Mouse (Mus musculus) intestine, embryonic 14.5 days (tissue): Measurements from ENCODE around the gene Gm39566. TPM values are rescaled to one million over a fixed set of nuclear protein-coding genes. Genes with fewer than 3 reads are reported as not detected.

ENCODE experiments used
- ATAC-seq: fragments of 200-750 bp; cut with Nextera tagmentation; replicated peaks from 2 replicates; pipeline ENCODE4 v1.8.0; 2017; ENCODE audit warnings: low read depth, moderate number of reproducible peaks, moderate TSS enrichment, moderate library complexity; ENCODE audit not compliant: low FRiP score, low TSS enrichment
- DNase-seq: peaks from one replicate; pipeline ENCODE4 v3.0.0-alpha.2; 2018; ENCODE audit warnings: low spot score
- H3K27ac ChIP-seq: fragments of 300-500 bp; sonication (generic); 2 replicates; pipeline ENCODE4 v1.5.1; 2014; ENCODE audit warnings: low read depth, mild to moderate bottlenecking, control low read depth
- H3K27me3 ChIP-seq: fragments of 300-500 bp; sonication (generic); replicated peaks from 2 replicates; pipeline ENCODE4 v1.6.1; 2014; ENCODE audit warnings: low read length, control low read depth; ENCODE audit not compliant: control insufficient read depth, insufficient read depth
- H3K36me3 ChIP-seq: fragments of 300-500 bp; sonication (generic); 2 replicates; pipeline ENCODE4 v1.6.1; 2014; ENCODE audit warnings: low read length, control low read depth; ENCODE audit not compliant: control insufficient read depth, insufficient read depth
- H3K4me1 ChIP-seq: fragments of 300-500 bp; sonication (generic); replicated peaks from 2 replicates; pipeline ENCODE4 v1.6.1; 2014; ENCODE audit warnings: low read length, control low read depth, mixed read lengths; ENCODE audit not compliant: control insufficient read depth, insufficient read depth
- H3K4me2 ChIP-seq: fragments of 300-500 bp; sonication (generic); 2 replicates; pipeline ENCODE4 v1.6.1; 2014; ENCODE audit warnings: low read length
- H3K4me3 ChIP-seq: fragments of 300-500 bp; sonication (generic); 2 replicates; pipeline ENCODE4 v1.5.1; 2014; ENCODE audit warnings: low read depth, low read length, control low read depth, mixed read lengths
- H3K9ac ChIP-seq: fragments of 300-500 bp; sonication (generic); 2 replicates; pipeline ENCODE4 v1.6.1; 2014; ENCODE audit warnings: mild to moderate bottlenecking, low read length
- H3K9me3 ChIP-seq: fragments of 300-500 bp; sonication (generic); 2 replicates; pipeline ENCODE4 v1.6.1; 2016; ENCODE audit warnings: low read length, control low read depth; ENCODE audit not compliant: control insufficient read depth
- WGBS: fragments of 180-500 bp; shearing (Covaris S2); extraction: QIAGEN DNeasy Blood & Tissue Kit; methylation state at CpG from one replicate; pipeline ENCODE4 v1.1.7; 2014; 5-methylcytosine and 5-hydroxymethylcytosine counted together
- polyA plus RNA-seq: library from polyadenylated mRNA; unstranded; fragments of >200 nt; fragmentation: Nextera tagmentation; extraction: Ambion mirVana; gene quantifications from 2 replicates; pipeline ENCODE4 v1.2.1, GENCODE M21; 2014

Gene Gm39566
- polyA plus RNA-seq, 1 experiment from 2014 or later: not detected

DNA sequence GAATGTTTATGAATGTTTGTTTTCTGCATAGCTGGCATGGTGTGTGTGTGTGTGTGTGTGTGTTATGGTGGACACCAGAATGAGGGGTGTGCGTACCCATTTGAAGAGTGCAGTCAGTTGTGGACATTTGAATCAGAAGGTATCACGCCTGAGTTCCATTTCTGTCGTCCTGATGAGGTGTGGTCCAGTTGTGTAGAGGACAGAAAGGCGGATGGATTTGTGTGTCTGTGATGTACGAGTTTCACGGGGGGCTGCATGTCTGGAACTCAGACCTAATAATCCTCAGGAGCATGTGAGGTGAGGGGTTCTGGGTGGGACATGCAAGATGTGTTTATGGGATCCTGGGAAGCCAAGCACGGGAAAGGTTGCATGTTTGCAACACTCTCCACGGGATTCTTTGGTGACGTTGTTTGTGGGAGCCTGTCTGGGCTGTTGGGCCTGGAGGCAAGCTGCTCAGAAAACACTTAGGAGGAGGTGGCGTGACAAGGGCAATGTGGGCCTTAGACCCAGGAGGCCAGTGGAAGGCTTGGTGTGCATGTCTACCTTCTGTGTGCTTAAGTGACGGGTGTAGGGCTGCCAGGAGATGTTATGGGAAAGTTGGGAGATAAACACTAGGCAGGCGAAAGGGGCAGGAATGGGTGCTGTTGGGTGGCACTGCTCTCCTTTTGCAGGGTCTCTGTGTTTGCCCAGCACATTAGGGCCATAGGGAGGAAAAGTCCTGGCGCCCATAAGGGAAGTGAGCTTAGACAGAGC is 48.0 kb downstream of the Gm39566 start:
- H3K4me3 ChIP-seq: peak overlapping the region; percentile 77
- peaks cover 14% of the 10 kb centered on the region for H3K4me1 ChIP-seq
- H3K36me3 ChIP-seq: no peaks in the 10 kb centered on the region
- H3K9ac ChIP-seq: 0 out of 2 replicates have a peak overlapping the region, but pooled peaks have one; percentile 94
- WGBS: 61% methylated on average over 13 of the region's 13 CpGs
- no peaks in the 10 kb centered on the region for H3K9me3 ChIP-seq
- DNase-seq: peak; percentile 50
- 0 out of 2 replicates have a peak overlapping the region, but pooled peaks have one; percentile 3 for H3K27ac ChIP-seq
- H3K27me3 ChIP-seq: no peaks in the 10 kb centered on the region
- ATAC-seq: no peak
- H3K4me2 ChIP-seq: peak overlapping the region; percentile 67

DNA sequence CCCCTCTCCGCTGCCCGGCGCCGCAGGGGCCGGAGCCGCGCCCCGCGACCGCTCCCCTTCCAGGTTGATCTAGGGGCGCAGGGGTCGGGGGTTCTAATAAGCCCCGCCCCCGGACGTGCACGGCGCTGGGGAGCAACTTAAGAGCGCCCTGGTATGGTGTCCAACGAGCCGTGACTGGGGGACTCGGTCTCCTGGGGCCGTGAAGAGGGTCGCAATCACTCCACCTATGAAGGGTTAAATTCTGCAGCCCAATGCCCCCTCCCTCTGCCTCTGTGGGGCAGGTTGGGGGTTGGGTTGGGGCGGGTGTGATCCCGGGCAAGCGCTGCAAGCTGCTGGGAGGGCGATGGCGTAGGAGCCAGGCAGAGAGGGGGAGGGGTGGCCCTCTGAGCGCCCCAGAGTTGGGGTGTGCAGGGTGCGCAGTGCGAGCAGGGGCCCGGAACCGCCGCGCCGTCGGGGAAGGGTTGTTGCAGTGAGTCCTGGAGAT is 48.9 kb downstream of the Gm39566 start:
- Histone ChIP-seq H3K9ac (peak overlapping the region; percentile 94), H3K27me3 (no peaks in the 10 kb centered on the region), H3K4me2 (peak overlapping the region; percentile 67), H3K36me3 (no peaks in the 10 kb centered on the region), H3K9me3 (no peaks in the 10 kb centered on the region), H3K4me3 (peak overlapping the region; percentile 77), H3K4me1 (peaks cover 14% of the 10 kb centered on the region), H3K27ac (peak overlapping the region; percentile 84)
- WGBS: under 1% methylated on average over 27 of the region's 37 CpGs
- ATAC-seq (peak; percentile 79), DNase-seq (peak; percentile 86)

GRCm38 (mm10) chr11:69765221-69766125 is 49.6 kb downstream of the Gm39566 start, which contains the start of gene Zbtb4:
Gene Zbtb4 (plus strand): TSS chr11:69765912.
- no peaks in the 10 kb centered on the region for H3K27me3 ChIP-seq
- ATAC-seq: peak; percentile 57
- peak; percentile 76 for DNase-seq
- peaks cover 17% of the 10 kb centered on the region for H3K4me1 ChIP-seq
- H3K9ac ChIP-seq: peak within 1 kb of the TSS; percentile 94
- H3K4me3 ChIP-seq: peak within 1 kb of the TSS; percentile 77
- H3K36me3 ChIP-seq: no peaks in the 10 kb centered on the region
- H3K9me3 ChIP-seq: no peaks in the 10 kb centered on the region
- H3K4me2 ChIP-seq: peak within 1 kb of the TSS; percentile 67
- peak within 1 kb of the TSS; percentile 84 for H3K27ac ChIP-seq
- 20% methylated on average over 36 of the region's 55 CpGs for WGBS

GRCm38 (mm10) chr11:69763551-69763950 is 51.5 kb downstream of the Gm39566 start:
- no peak for DNase-seq
- ATAC-seq: no peak
- Histone ChIP-seq H3K4me1 (peaks cover 27% of the 10 kb centered on the region), H3K27ac (no peak overlapping the region), H3K9me3 (no peaks in the 10 kb centered on the region), H3K4me2 (no peak overlapping the region), H3K9ac (no peak overlapping the region), H3K36me3 (no peaks in the 10 kb centered on the region), H3K27me3 (no peaks in the 10 kb centered on the region), H3K4me3 (no peak overlapping the region)
- 68% methylated on average over 7 of the region's 7 CpGs for WGBS

DNA sequence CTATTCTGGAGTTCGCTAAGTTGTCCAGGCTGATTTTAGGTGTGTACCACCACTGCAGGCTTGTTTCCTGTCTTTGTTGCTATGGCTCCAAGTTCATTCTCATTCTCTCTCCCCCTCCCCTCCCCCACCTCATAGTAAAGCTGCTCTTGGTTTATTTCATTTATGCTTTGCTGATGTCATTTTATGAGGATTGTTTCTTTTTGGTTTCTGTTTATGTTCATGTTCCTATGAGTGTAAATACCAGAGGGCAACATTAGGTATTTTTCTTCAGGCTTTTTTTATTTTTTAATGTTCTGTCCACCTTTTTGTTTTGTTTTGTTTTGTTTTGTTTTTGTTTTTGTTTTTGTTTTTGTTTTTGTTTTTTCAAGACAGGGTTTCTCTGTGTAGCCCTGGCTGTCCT is 53.2 kb downstream of the Gm39566 start, which contains the start of gene Slc35g3:
TSS of gene Slc35g3 (minus strand) at position 101 of the 400 bp plus-strand sequence.
- H3K36me3 ChIP-seq: no peaks in the 10 kb centered on the region
- H3K9me3 ChIP-seq: no peaks in the 10 kb centered on the region
- no peak within 1 kb of the TSS for H3K27ac ChIP-seq
- WGBS: 75% methylated on average over 1 of the region's 1 CpGs
- H3K27me3 ChIP-seq: no peaks in the 10 kb centered on the region
- DNase-seq (no peak), ATAC-seq (no peak)
- no peak within 1 kb of the TSS for H3K9ac ChIP-seq
- H3K4me3 ChIP-seq: no peak within 1 kb of the TSS
- peaks cover 24% of the 10 kb centered on the region for H3K4me1 ChIP-seq
- H3K4me2 ChIP-seq: no peak within 1 kb of the TSS

Other genes starting within 250 kb of the Gm39566 start
- gene Wrap53, start 235.0 kb downstream of the Gm39566 start, polyA plus RNA-seq: 26.8 and 31.8 TPM in 2 replicates
- gene Trp53, start 234.9 kb downstream of the Gm39566 start, polyA plus RNA-seq: 176 and 192 TPM in 2 replicates
- gene Atp1b2, start 209.4 kb downstream of the Gm39566 start, polyA plus RNA-seq: 7.3 and 8.2 TPM in 2 replicates
- gene Shbg, start 197.4 kb downstream of the Gm39566 start, polyA plus RNA-seq: not detected in 2 replicates
- 16.8 and 18.1 TPM in 2 replicates for gene Sat2, start 193.3 kb downstream of the Gm39566 start, polyA plus RNA-seq
- gene Fxr2, start 182.3 kb downstream of the Gm39566 start, polyA plus RNA-seq: 22.6 and 23.0 TPM in 2 replicates
- gene Sox15, start 160.0 kb downstream of the Gm39566 start, polyA plus RNA-seq: 0.35 TPM in 1 of 2 replicates, not detected in the other
- gene Mpdu1, start 152.7 kb downstream of the Gm39566 start, polyA plus RNA-seq: 32.1 and 39.3 TPM in 2 replicates
- 12.4 and 16.3 TPM in 2 replicates for gene Cd68, start 149.1 kb downstream of the Gm39566 start, polyA plus RNA-seq
- gene Eif4a1, start 142.9 kb downstream of the Gm39566 start, polyA plus RNA-seq: 645 and 692 TPM in 2 replicates
- 79.1 and 90.8 TPM in 2 replicates for gene Senp3, start 133.2 kb downstream of the Gm39566 start, polyA plus RNA-seq
- 0.48 TPM in 1 of 2 replicates, not detected in the other for gene Tnfsf13, start 129.5 kb downstream of the Gm39566 start, polyA plus RNA-seq
- 8.0 and 9.4 TPM in 2 replicates for gene Tnfsf12, start 119.4 kb downstream of the Gm39566 start, polyA plus RNA-seq
- gene Tnfsfm13, start 119.2 kb downstream of the Gm39566 start, polyA plus RNA-seq: 2.3 and 3.7 TPM in 2 replicates
- gene Polr2a, start 56.7 kb downstream of the Gm39566 start, polyA plus RNA-seq: 35.2 and 38.7 TPM in 2 replicates
- not detected in 2 replicates for gene Slc35g3, start 53.3 kb downstream of the Gm39566 start, polyA plus RNA-seq
- gene Zbtb4, start 49.4 kb downstream of the Gm39566 start, polyA plus RNA-seq: 2.8 and 3.3 TPM in 2 replicates
- 3.5 and 4.4 TPM in 2 replicates for gene Chrnb1, start 19.4 kb downstream of the Gm39566 start, polyA plus RNA-seq
- 1.1 and 1.4 TPM in 2 replicates for gene Fgf11, start 13.4 kb downstream of the Gm39566 start, polyA plus RNA-seq
- 16.1 and 22.9 TPM in 2 replicates for gene Tmem102, start 9.7 kb downstream of the Gm39566 start, polyA plus RNA-seq
- not detected in 2 replicates for gene Spem2, start 3.2 kb upstream of the Gm39566 start, polyA plus RNA-seq
- gene Spem1, start 6.9 kb upstream of the Gm39566 start, polyA plus RNA-seq: 0.17 TPM in 1 of 2 replicates, not detected in the other
- gene Nlgn2, start 22.5 kb upstream of the Gm39566 start, polyA plus RNA-seq: 8.5 TPM in 2 replicates
- gene Tmem256, start 23.2 kb upstream of the Gm39566 start, polyA plus RNA-seq: 436 and 455 TPM in 2 replicates
- 92.1 and 94.4 TPM in 2 replicates for gene Plscr3, start 31.1 kb upstream of the Gm39566 start, polyA plus RNA-seq
- 10.3 and 12.2 TPM in 2 replicates for gene Tnk1, start 43.4 kb upstream of the Gm39566 start, polyA plus RNA-seq
- gene Tmem95, start 62.7 kb upstream of the Gm39566 start, polyA plus RNA-seq: 0.38 TPM in 1 of 2 replicates, not detected in the other
- gene Kctd11, start 66.1 kb upstream of the Gm39566 start, polyA plus RNA-seq: 3.5 and 4.4 TPM in 2 replicates
- gene Acap1, start 80.2 kb upstream of the Gm39566 start, polyA plus RNA-seq: 8.1 and 9.3 TPM in 2 replicates
- 8.8 and 10.7 TPM in 2 replicates for gene 2810408A11Rik, start 85.7 kb upstream of the Gm39566 start, polyA plus RNA-seq
- gene Neurl4, start 85.8 kb upstream of the Gm39566 start, polyA plus RNA-seq: 13.3 and 14.5 TPM in 2 replicates
- 71.2 and 72.3 TPM in 2 replicates for gene Gps2, start 98.6 kb upstream of the Gm39566 start, polyA plus RNA-seq
- 1,854 and 1,877 TPM in 2 replicates for gene Eif5a, start 106.7 kb upstream of the Gm39566 start, polyA plus RNA-seq
- gene Ybx2, start 120.5 kb upstream of the Gm39566 start, polyA plus RNA-seq: 4.6 and 4.8 TPM in 2 replicates
- 25.8 and 32.2 TPM in 2 replicates for gene Slc2a4, start 132.9 kb upstream of the Gm39566 start, polyA plus RNA-seq
- 425 and 461 TPM in 2 replicates for gene Cldn7, start 149.5 kb upstream of the Gm39566 start, polyA plus RNA-seq
- 28.6 and 29.3 TPM in 2 replicates for gene Ctdnep1, start 165.9 kb upstream of the Gm39566 start, polyA plus RNA-seq
- 104 and 119 TPM in 2 replicates for gene Elp5, start 167.2 kb upstream of the Gm39566 start, polyA plus RNA-seq
- gene Gabarap, start 175.8 kb upstream of the Gm39566 start, polyA plus RNA-seq: 481 and 495 TPM in 2 replicates
- gene Phf23, start 180.5 kb upstream of the Gm39566 start, polyA plus RNA-seq: 37.6 and 43.9 TPM in 2 replicates
- gene Dvl2, start 185.3 kb upstream of the Gm39566 start, polyA plus RNA-seq: 32.0 and 32.6 TPM in 2 replicates
- 72.8 and 73.8 TPM in 2 replicates for gene Acadvl, start 200.1 kb upstream of the Gm39566 start, polyA plus RNA-seq
- gene Dlg4, start 201.6 kb upstream of the Gm39566 start, polyA plus RNA-seq: 7.7 and 8.6 TPM in 2 replicates
- gene Asgr1, start 238.8 kb upstream of the Gm39566 start, polyA plus RNA-seq: 0.26 TPM in 1 of 2 replicates, not detected in the other